Mouse (Mus musculus) megakaryocyte-erythroid progenitor cell, adult 5-6 weeks (primary cell): Measurements from ENCODE around the gene Snrnp70. TPM values are rescaled to one million over a fixed set of nuclear protein-coding genes. Genes with fewer than 3 reads are reported as not detected.
A peak's percentile ranks its signal among the peaks of the same experiment; 100 is the strongest.

Source experiments
- ATAC-seq: replicated peaks from 2 replicates; pipeline ENCODE4 v1.8.0; 2016; ENCODE audit warnings: mild to moderate bottlenecking, inconsistent platforms; ENCODE audit not compliant: severe bottlenecking, poor library complexity, low FRiP score, low TSS enrichment
- total RNA-seq, 2 experiments: library from RNA; stranded (forward) in 1 of 2; stranded (reverse) in 1 of 2; fragments of 200-1000, 215-1000 nt in 1 of 2; fragments of >200 nt in 1 of 2; fragmentation: Nextera tagmentation in 1 of 2; gene quantifications; 2 replicates each; pipeline ENCODE4 v1.2.3; 2014 to 2017

The Snrnp70 gene
- total RNA-seq, 2 experiments from 2014 or later, result 415 to 478 TPM

- ATAC-seq, result no peak
Observed at GRCm38 (mm10) chr7:45342081-45342480, 53.5 kb downstream of the Snrnp70 start.

DNA sequence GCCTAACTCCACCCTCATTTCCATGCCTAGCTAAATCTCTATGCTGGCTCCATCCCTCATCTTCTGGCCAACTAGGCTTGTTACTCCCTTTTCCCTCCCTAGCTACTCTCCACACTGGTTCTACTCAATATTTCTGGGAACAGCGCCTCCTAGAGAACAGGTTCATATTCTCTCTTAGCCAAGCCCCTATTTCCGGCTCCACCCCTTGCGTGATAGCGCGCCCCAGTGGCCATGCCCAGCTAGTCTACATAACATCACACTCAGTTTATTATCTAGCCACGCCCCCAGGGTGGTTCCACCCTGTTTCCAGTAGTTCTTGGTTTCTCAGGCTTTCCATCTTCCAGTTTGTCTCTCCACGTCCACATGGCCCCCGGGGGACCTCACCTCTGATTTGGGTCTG is 54.2 kb downstream of the Snrnp70 start:
- peak; percentile 69 for ATAC-seq

DNA sequence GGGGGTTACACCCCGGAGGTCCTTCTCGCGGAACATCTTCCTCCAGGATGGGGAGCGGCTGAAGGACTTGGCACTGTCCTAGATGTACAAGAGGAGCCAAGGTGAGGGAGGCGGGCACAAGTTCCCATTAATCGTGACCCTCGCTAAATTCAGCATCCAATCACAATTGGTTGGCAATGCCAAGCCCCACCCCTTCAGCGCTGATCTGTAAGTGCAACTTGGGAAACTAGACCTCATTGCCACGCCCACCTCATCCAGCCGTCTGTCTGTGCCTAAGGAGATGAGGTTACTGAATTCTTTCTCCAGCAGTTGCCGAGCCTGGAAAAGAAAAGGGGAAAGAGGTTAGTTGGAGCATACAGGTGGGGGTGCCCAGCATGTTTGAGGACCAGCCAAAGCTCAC is 54.9 kb downstream of the Snrnp70 start:
- ATAC-seq, result peak; percentile 35; the same call in 1 of the 2 replicates

GRCm38 (mm10) chr7:45340066-45340442 is 55.5 kb downstream of the Snrnp70 start:
- peak; percentile 0; the same call in 1 of the 2 replicates for ATAC-seq

DNA sequence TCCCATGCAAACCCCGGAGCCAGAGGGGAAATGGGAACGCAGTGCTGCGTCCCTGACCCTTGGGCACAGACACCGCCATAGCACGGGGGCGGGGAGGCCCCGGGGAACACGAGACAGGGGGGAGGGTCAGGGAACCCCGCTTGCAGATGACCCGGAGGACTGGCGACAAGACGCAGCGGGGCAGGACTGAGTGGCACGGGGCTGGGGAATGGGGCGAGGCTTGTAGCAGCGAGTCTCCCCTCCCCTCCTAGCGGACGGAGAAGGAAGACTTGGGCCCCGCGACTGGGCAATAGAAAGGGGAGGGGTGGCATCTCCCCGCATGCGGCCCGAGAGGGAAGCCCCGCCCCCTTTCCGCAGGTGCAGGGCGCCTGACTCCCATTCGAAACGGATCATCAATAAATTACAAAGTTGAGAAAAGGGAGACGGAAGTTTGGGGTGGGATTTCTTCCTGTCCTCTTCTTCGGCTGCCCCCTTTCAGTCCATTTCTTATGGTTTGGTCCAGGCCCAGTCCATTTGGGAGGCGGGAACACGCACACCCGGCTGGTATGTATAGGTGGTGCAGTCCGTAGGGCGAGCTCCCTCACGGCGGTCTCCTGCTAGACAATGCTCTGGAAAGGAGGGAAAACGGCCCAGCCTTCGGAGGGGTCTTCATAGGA is 56.0 kb downstream of the Snrnp70 start:
- ATAC-seq, result peak; percentile 71

- no peak for ATAC-seq
Observed at GRCm38 (mm10) chr7:45338161-45338911, 57.2 kb downstream of the Snrnp70 start.

DNA sequence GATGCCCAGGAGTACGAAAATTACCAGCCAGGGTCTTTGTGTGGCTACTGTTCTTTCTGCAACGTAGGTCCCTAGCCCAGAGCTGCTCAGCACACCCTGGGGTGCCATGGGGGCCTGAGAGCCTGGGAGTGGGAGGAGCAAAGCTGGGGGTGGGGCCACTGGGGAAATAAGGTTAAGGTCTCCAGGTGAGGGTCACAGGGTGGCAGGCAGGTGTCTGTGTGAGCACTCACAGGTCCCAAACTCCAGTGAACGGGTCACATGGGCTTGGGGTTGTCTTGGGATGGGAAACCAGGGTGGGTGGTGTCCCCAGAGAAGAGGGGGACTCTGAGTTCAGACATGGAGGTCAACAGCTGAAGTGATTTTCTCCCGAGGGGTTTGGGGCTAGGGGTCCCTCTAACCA is 58.1 kb downstream of the Snrnp70 start:
- ATAC-seq, result no peak

DNA sequence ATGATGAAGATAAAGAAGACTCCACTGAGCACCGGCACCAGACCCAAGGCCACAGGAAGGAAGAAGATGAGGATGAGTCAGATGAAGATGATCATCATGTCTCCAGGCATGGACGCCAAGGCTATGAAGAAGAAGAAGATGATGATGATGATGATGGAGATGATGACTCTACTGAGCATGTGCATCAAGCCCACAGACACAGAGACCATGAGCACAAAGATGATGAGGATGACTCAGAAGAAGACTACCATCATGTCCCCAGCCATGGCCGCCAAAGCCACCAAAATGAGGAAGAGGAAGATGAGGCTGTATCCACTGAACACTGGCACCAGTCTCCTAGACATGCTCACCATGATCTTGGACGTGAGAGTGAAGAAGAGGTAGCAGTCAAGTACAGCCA is 59.2 kb downstream of the Snrnp70 start:
- ATAC-seq, result no peak

DNA sequence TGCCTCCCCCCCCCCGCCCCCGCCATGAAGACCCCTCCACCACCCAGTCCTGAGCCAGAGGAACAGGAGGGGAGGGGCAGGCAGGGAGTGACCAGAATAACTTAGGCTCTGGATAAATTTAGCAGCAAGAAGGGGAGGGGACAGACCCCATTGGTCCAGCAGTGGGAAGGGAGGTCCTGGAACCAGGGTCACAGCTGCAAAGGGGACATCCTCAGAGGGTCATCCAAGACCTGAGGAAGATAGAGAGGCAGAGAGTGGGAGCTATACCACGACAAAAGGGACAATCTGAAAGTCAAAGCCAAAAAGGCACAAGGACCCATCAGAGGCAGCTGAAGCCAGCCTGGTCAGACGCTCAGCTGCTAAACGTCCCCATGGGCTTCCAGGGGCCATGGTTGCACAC is 60.5 kb downstream of the Snrnp70 start, which contains the start of gene Hrc:
Gene Hrc (plus strand): TSS at position 235 of the 400 bp plus-strand sequence.
- no peak for ATAC-seq

GRCm38 (mm10) chr7:45334605-45335004 is 60.9 kb downstream of the Snrnp70 start:
- ATAC-seq, result no peak

GRCm38 (mm10) chr7:45333431-45333982 is 62.0 kb downstream of the Snrnp70 start, which contains the start of gene Trpm4:
Gene Trpm4 (minus strand): TSS chr7:45333780.
- peak; percentile 72 for ATAC-seq

DNA sequence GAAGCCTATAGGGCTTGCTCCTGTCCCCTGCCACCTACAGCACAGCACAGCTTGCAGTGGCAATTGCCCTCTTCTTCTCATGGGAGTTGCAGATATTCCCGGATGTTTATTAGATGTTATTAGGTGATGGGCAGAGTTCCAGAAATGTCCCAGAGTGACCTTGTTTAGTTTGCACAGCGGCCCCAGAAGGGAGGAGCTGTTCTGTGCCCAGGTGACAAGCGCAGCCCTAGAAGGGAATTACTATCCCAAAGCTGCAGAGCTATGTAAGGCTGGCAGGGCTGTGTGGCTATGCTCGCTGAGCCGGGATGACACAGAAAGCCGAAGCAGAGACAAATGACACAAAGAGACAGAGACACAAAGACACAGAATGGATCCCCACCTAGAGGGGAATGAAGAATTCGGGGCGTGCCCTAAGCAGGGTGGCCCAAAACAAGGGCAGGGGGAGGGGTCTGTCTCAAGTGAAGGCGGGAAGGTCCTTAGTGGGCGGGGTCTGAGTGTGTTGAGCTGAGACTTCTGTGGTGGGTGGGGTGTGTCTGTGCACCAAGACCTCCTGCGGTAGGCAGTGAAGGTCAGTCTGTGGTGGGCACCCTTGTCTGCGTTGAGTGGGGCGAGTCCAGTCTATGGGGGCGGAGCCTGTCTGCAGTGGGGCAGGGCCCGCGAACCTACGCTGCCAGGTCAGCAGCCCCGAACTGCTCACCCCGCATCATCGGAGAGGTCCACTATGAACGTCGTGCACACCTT is 62.7 kb downstream of the Snrnp70 start:
- peak; percentile 34; the same call in 1 of the 2 replicates for ATAC-seq

DNA sequence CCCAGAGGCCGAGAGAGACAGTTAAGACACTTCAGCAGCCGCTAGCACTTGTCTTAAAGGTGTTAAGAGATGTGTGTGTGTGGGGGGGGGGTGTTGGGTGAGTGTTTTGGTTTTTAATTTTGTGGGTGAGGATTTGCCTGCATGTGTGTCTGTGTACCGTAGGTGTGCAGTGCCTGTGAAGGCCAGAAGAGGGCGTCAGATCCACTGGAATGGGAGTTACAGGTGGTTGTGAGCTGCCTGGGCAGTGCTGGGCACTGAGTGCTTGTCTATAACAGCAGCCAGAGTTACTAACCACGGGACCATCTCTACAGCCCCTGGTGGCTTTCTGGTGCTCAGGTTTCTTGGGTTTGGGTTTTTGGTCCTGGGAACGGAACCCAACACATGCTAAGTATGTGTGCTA is 64.0 kb downstream of the Snrnp70 start:
- ATAC-seq, result no peak

DNA sequence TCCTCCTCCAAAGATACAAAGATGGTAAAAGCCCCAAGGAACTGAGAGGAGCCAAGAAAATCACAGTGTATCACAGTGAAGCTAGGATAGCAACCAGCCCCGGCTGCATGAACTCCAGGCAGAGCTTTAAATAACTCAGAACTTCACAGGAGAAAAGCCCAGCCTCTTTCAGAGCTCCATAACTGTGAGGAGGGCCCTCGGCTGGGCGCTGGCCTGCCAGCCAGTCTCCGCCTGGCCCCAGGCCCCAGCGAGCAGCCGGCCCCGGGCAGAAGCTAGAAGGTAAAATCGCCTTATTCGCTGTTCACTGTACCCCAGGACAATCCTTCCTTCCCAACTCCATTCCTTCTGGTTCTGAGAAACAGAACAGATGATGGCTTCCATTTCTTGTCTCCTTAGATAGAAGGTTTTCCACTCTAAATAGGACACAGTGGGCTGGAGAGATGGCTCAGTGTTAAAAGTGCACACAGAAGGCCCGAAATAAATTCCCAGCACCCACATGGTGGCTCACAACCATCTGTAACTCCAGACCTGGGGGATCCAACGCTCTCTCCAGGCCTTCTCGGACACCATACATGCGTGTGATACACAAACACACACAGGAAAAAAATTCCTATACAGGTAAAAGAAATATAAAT is 66.6 kb downstream of the Snrnp70 start:
- no peak for ATAC-seq

Other genes starting within 250 kb of the Snrnp70 start
Only the 30 nearest of the 35 such genes appear.
- gene Gfy, start 216.2 kb downstream of the Snrnp70 start, total RNA-seq (2014; fragmentation: Nextera tagmentation), result not detected in 2 replicates
- gene Gfy, start 216.2 kb downstream of the Snrnp70 start, total RNA-seq (2017), result 1.9 TPM in 1 of 2 replicates, not detected in the other
- not detected in 2 replicates for gene Pth2, start 214.7 kb downstream of the Snrnp70 start, total RNA-seq (2014; fragmentation: Nextera tagmentation)
- not detected in 2 replicates for gene Pth2, start 214.7 kb downstream of the Snrnp70 start, total RNA-seq (2017)
- gene Ccdc155, start 190.8 kb downstream of the Snrnp70 start, total RNA-seq (2014; fragmentation: Nextera tagmentation), result 0.89 and 2.0 TPM in 2 replicates
- gene Ccdc155, start 190.8 kb downstream of the Snrnp70 start, total RNA-seq (2017), result 0.52 and 1.1 TPM in 2 replicates
- 32.2 and 40.5 TPM in 2 replicates for gene Dkkl1, start 183.6 kb downstream of the Snrnp70 start, total RNA-seq (2014; fragmentation: Nextera tagmentation)
- gene Dkkl1, start 183.6 kb downstream of the Snrnp70 start, total RNA-seq (2017), result 16.4 and 32.1 TPM in 2 replicates
- gene Tead2, start 180.0 kb downstream of the Snrnp70 start, total RNA-seq (2014; fragmentation: Nextera tagmentation), result not detected in 2 replicates
- gene Tead2, start 180.0 kb downstream of the Snrnp70 start, total RNA-seq (2017), result not detected in 2 replicates
- 83.5 and 91.4 TPM in 2 replicates for gene Cd37, start 156.6 kb downstream of the Snrnp70 start, total RNA-seq (2014; fragmentation: Nextera tagmentation)
- 27.2 and 28.4 TPM in 2 replicates for gene Cd37, start 156.6 kb downstream of the Snrnp70 start, total RNA-seq (2017)
- gene Slc6a16, start 154.7 kb downstream of the Snrnp70 start, total RNA-seq (2014; fragmentation: Nextera tagmentation), result not detected in 2 replicates
- not detected in 2 replicates for gene Slc6a16, start 154.7 kb downstream of the Snrnp70 start, total RNA-seq (2017)
- gene Slc6a21, start 118.2 kb downstream of the Snrnp70 start, total RNA-seq (2014; fragmentation: Nextera tagmentation), result not detected in 2 replicates
- not detected in 2 replicates for gene Slc6a21, start 118.2 kb downstream of the Snrnp70 start, total RNA-seq (2017)
- gene Trpm4, start 62.0 kb downstream of the Snrnp70 start, total RNA-seq (2014; fragmentation: Nextera tagmentation), result 0.22 and 0.54 TPM in 2 replicates
- gene Trpm4, start 62.0 kb downstream of the Snrnp70 start, total RNA-seq (2017), result 0.11 TPM in 1 of 2 replicates, not detected in the other
- not detected in 2 replicates for gene Hrc, start 60.5 kb downstream of the Snrnp70 start, total RNA-seq (2014; fragmentation: Nextera tagmentation)
- gene Hrc, start 60.5 kb downstream of the Snrnp70 start, total RNA-seq (2017), result not detected in 2 replicates
- gene Ppfia3, start 28.7 kb downstream of the Snrnp70 start, total RNA-seq (2014; fragmentation: Nextera tagmentation), result 0.42 TPM in 1 of 2 replicates, not detected in the other
- 0.80 TPM in 1 of 2 replicates, not detected in the other for gene Ppfia3, start 28.7 kb downstream of the Snrnp70 start, total RNA-seq (2017)
- 2.4 and 2.6 TPM in 2 replicates for gene Lin7b, start 25.2 kb downstream of the Snrnp70 start, total RNA-seq (2014; fragmentation: Nextera tagmentation)
- gene Lin7b, start 25.2 kb downstream of the Snrnp70 start, total RNA-seq (2017), result not detected in 2 replicates
- not detected in 2 replicates for gene Kcna7, start 9.9 kb upstream of the Snrnp70 start, total RNA-seq (2014; fragmentation: Nextera tagmentation)
- gene Kcna7, start 9.9 kb upstream of the Snrnp70 start, total RNA-seq (2017), result not detected in 2 replicates
- not detected in 2 replicates for gene Ntf5, start 18.0 kb upstream of the Snrnp70 start, total RNA-seq (2014; fragmentation: Nextera tagmentation)
- gene Ntf5, start 18.0 kb upstream of the Snrnp70 start, total RNA-seq (2017), result not detected in 2 replicates
- gene Lhb, start 25.1 kb upstream of the Snrnp70 start, total RNA-seq (2014; fragmentation: Nextera tagmentation), result not detected in 2 replicates
- gene Lhb, start 25.1 kb upstream of the Snrnp70 start, total RNA-seq (2017), result not detected in 2 replicates
- gene Gys1, start 39.1 kb upstream of the Snrnp70 start, total RNA-seq (2014; fragmentation: Nextera tagmentation), result 5.9 and 6.2 TPM in 2 replicates
- 3.4 and 4.6 TPM in 2 replicates for gene Gys1, start 39.1 kb upstream of the Snrnp70 start, total RNA-seq (2017)
- 171 and 179 TPM in 2 replicates for gene Ruvbl2, start 42.4 kb upstream of the Snrnp70 start, total RNA-seq (2014; fragmentation: Nextera tagmentation)
- gene Ruvbl2, start 42.4 kb upstream of the Snrnp70 start, total RNA-seq (2017), result 185 and 236 TPM in 2 replicates
- 1,148 and 1,512 TPM in 2 replicates for gene Ftl1, start 64.1 kb upstream of the Snrnp70 start, total RNA-seq (2014; fragmentation: Nextera tagmentation)
- 490 and 578 TPM in 2 replicates for gene Ftl1, start 64.1 kb upstream of the Snrnp70 start, total RNA-seq (2017)
- gene Bax, start 71.2 kb upstream of the Snrnp70 start, total RNA-seq (2014; fragmentation: Nextera tagmentation), result 60.7 and 75.9 TPM in 2 replicates
- gene Bax, start 71.2 kb upstream of the Snrnp70 start, total RNA-seq (2017), result 38.8 and 40.8 TPM in 2 replicates
- gene Tulp2, start 86.1 kb upstream of the Snrnp70 start, total RNA-seq (2014; fragmentation: Nextera tagmentation), result 0.42 TPM in 1 of 2 replicates, not detected in the other
- gene Tulp2, start 86.1 kb upstream of the Snrnp70 start, total RNA-seq (2017), result 0.19 TPM in 1 of 2 replicates, not detected in the other
- gene Gm45808, start 91.1 kb upstream of the Snrnp70 start, total RNA-seq (2014; fragmentation: Nextera tagmentation), result not detected in 2 replicates
- not detected in 2 replicates for gene Gm45808, start 91.1 kb upstream of the Snrnp70 start, total RNA-seq (2017)
- gene Dhdh, start 93.1 kb upstream of the Snrnp70 start, total RNA-seq (2014; fragmentation: Nextera tagmentation), result 1.9 and 2.5 TPM in 2 replicates
- gene Dhdh, start 93.1 kb upstream of the Snrnp70 start, total RNA-seq (2017), result 1.8 and 3.5 TPM in 2 replicates
- 100 and 140 TPM in 2 replicates for gene Nucb1, start 114.7 kb upstream of the Snrnp70 start, total RNA-seq (2014; fragmentation: Nextera tagmentation)
- gene Nucb1, start 114.7 kb upstream of the Snrnp70 start, total RNA-seq (2017), result 285 and 323 TPM in 2 replicates
- gene Ppp1r15a, start 130.5 kb upstream of the Snrnp70 start, total RNA-seq (2014; fragmentation: Nextera tagmentation), result 35.5 and 79.3 TPM in 2 replicates
- gene Ppp1r15a, start 130.5 kb upstream of the Snrnp70 start, total RNA-seq (2017), result 161 and 186 TPM in 2 replicates
- 0.27 TPM in 1 of 2 replicates, not detected in the other for gene Plekha4, start 130.6 kb upstream of the Snrnp70 start, total RNA-seq (2014; fragmentation: Nextera tagmentation)
- gene Plekha4, start 130.6 kb upstream of the Snrnp70 start, total RNA-seq (2017), result not detected in 2 replicates
- not detected in 2 replicates for gene Hsd17b14, start 159.2 kb upstream of the Snrnp70 start, total RNA-seq (2014; fragmentation: Nextera tagmentation)
- gene Hsd17b14, start 159.2 kb upstream of the Snrnp70 start, total RNA-seq (2017), result not detected in 2 replicates
- 81.0 and 92.5 TPM in 2 replicates for gene Bcat2, start 174.4 kb upstream of the Snrnp70 start, total RNA-seq (2014; fragmentation: Nextera tagmentation)
- gene Bcat2, start 174.4 kb upstream of the Snrnp70 start, total RNA-seq (2017), result 23.3 and 50.0 TPM in 2 replicates
- gene Fgf21, start 219.7 kb upstream of the Snrnp70 start, total RNA-seq (2014; fragmentation: Nextera tagmentation), result not detected in 2 replicates
- gene Fgf21, start 219.7 kb upstream of the Snrnp70 start, total RNA-seq (2017), result not detected in 2 replicates
- not detected in 2 replicates for gene Fut1, start 221.5 kb upstream of the Snrnp70 start, total RNA-seq (2014; fragmentation: Nextera tagmentation)
- not detected in 2 replicates for gene Fut1, start 221.5 kb upstream of the Snrnp70 start, total RNA-seq (2017)
- gene Izumo1, start 226.1 kb upstream of the Snrnp70 start, total RNA-seq (2014; fragmentation: Nextera tagmentation), result not detected in 2 replicates
- not detected in 2 replicates for gene Izumo1, start 226.1 kb upstream of the Snrnp70 start, total RNA-seq (2017)